Mouse (Mus musculus): ENCODE results near the gene Slfn4. TPM values are rescaled to one million over a fixed set of nuclear protein-coding genes. Genes with fewer than 3 reads are reported as not detected.
"Not testable (repeated sequence)": the region's sequence is repeated elsewhere in the genome, so short reads cannot be mapped to it uniquely, and the experiment has no call there.

Slfn4 gene
- polyA plus RNA-seq, 1 experiment from 2014 or later, result not detected

DNA sequence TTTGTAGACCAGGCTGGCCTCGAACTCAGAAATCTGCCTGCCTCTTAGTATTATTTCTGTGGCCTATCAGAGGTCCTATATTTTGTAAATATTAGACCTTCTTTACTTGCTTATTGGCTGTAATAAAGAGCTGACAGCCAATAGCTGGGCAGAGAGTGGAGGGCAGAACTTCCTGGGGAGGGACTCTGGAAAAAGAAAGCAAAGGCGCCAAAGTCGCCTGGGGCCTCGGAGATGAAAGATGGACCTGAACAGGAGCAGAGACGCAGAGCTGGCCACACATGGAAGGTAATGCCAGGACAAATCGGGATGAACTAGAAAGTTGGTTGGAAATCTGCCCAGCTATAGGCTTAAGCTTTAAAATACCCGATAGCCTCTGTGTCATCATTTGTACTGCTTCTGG is 48.4 kb downstream of the Slfn4 start:
- Histone ChIP-seq H3K27me3 (ENCODE audit: control insufficient read depth, insufficient read depth, low read length) (no peaks in the 10 kb centered on the region), H3K36me3 (ENCODE audit: control insufficient read depth, insufficient read depth, low read length) (no peaks in the 10 kb centered on the region), H3K9me3 (ENCODE audit: control insufficient read depth, low read length) (no peaks in the 10 kb centered on the region), H3K4me1 (ENCODE audit: control insufficient read depth, insufficient read depth, low read length) (no peaks in the 10 kb centered on the region), H3K4me3 (ENCODE audit: low read depth, low read length) (no peak overlapping the region), H3K4me2 (ENCODE audit: low read depth) (no peak overlapping the region), H3K27ac (ENCODE audit: low read depth, low read length) (no peak overlapping the region), H3K9ac (ENCODE audit: low read length) (no peak overlapping the region)
- DNase-seq (ENCODE audit: low spot score) (no peak), ATAC-seq (ENCODE audit: insufficient read depth, low FRiP score, low TSS enrichment) (no peak)
- WGBS, result 89% methylated on average over 7 of the region's 7 CpGs

DNA sequence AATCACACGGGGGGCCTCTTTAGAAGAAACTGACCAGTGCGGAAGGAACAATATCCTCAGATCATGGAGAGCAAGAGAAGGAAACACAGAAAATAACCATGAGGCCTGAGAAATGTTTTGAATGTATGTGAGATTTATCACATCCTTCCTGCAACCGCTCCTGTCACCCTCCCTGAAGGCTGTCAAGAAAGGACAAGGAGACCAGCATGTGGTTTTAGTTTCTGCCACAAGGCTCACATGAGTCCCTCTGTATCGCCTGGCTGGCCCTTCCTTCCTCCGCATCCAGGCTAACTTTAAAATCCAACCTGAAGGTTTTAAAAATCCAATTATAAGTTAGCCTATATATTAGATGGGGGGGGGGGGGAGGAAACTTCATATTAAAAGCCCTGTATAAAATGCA is 48.8 kb downstream of the Slfn4 start:
- not testable (repeated sequence) for H3K36me3 ChIP-seq (ENCODE audit: control insufficient read depth, insufficient read depth, low read length); H3K9me3 ChIP-seq (ENCODE audit: control insufficient read depth, low read length); H3K27me3 ChIP-seq (ENCODE audit: control insufficient read depth, insufficient read depth, low read length); H3K9ac ChIP-seq (ENCODE audit: low read length); ATAC-seq (ENCODE audit: insufficient read depth, low FRiP score, low TSS enrichment); H3K27ac ChIP-seq (ENCODE audit: low read depth, low read length); H3K4me2 ChIP-seq (ENCODE audit: low read depth); H3K4me3 ChIP-seq (ENCODE audit: low read depth, low read length); H3K4me1 ChIP-seq (ENCODE audit: control insufficient read depth, insufficient read depth, low read length); DNase-seq (ENCODE audit: low spot score)
- 84% methylated on average over 5 of the region's 5 CpGs for WGBS

DNA sequence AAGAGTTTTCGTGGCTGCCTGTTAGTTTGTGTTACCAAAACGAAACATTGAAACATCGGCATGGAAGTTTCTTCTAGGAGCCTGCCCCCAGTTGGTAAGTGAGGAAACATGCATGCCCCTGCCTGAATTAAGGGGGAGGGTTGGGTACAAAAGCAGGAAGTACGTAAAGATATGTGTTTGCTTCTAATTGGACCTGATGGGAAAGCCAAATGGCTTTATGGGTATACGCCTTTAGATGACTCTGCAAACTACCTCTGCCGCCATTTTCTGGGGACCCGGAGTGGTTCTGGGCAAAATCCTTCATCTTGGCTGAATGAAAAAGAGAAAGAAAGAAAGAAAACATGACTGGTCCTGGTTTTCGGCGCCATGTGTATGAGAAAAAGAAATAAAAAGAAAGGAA is 49.2 kb downstream of the Slfn4 start:
- Histone ChIP-seq H3K9ac (ENCODE audit: low read length) (no peak overlapping the region), H3K4me2 (ENCODE audit: low read depth) (no peak overlapping the region), H3K4me1 (ENCODE audit: control insufficient read depth, insufficient read depth, low read length) (no peaks in the 10 kb centered on the region), H3K4me3 (ENCODE audit: low read depth, low read length) (no peak overlapping the region), H3K27ac (ENCODE audit: low read depth, low read length) (no peak overlapping the region), H3K9me3 (ENCODE audit: control insufficient read depth, low read length) (no peaks in the 10 kb centered on the region), H3K36me3 (ENCODE audit: control insufficient read depth, insufficient read depth, low read length) (no peaks in the 10 kb centered on the region), H3K27me3 (ENCODE audit: control insufficient read depth, insufficient read depth, low read length) (no peaks in the 10 kb centered on the region)
- no peak for ATAC-seq (ENCODE audit: insufficient read depth, low FRiP score, low TSS enrichment)
- no peak for DNase-seq (ENCODE audit: low spot score)
- 91% methylated on average over 9 of the region's 9 CpGs for WGBS

DNA sequence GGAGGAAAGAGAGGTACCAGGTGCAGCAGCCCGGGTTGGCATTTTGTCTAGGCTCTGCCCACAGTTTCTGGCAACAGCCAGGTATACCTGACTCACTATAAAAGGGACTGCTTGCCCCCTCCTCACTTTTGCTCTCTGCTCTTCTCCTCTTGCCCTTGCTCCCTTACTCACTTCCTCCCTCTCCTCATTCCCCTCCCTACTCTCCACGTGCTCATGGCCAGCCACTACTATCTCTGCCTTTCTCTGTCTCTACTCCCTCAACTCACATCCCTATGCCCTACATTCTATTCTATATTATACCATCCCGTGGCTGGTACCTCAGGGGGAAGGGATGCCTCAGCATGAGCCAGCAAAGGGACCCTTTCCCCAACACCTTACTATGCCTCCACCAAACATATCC is 49.8 kb downstream of the Slfn4 start:
- Histone ChIP-seq H3K4me2 (ENCODE audit: low read depth) (no peak overlapping the region), H3K27me3 (ENCODE audit: control insufficient read depth, insufficient read depth, low read length) (no peaks in the 10 kb centered on the region), H3K9me3 (ENCODE audit: control insufficient read depth, low read length) (no peaks in the 10 kb centered on the region), H3K4me1 (ENCODE audit: control insufficient read depth, insufficient read depth, low read length) (no peaks in the 10 kb centered on the region), H3K27ac (ENCODE audit: low read depth, low read length) (no peak overlapping the region), H3K36me3 (ENCODE audit: control insufficient read depth, insufficient read depth, low read length) (no peaks in the 10 kb centered on the region), H3K9ac (ENCODE audit: low read length) (no peak overlapping the region), H3K4me3 (ENCODE audit: low read depth, low read length) (no peak overlapping the region)
- ATAC-seq (ENCODE audit: insufficient read depth, low FRiP score, low TSS enrichment) (no peak), DNase-seq (ENCODE audit: low spot score) (no peak)
- 76% methylated on average over 3 of the region's 3 CpGs for WGBS

DNA sequence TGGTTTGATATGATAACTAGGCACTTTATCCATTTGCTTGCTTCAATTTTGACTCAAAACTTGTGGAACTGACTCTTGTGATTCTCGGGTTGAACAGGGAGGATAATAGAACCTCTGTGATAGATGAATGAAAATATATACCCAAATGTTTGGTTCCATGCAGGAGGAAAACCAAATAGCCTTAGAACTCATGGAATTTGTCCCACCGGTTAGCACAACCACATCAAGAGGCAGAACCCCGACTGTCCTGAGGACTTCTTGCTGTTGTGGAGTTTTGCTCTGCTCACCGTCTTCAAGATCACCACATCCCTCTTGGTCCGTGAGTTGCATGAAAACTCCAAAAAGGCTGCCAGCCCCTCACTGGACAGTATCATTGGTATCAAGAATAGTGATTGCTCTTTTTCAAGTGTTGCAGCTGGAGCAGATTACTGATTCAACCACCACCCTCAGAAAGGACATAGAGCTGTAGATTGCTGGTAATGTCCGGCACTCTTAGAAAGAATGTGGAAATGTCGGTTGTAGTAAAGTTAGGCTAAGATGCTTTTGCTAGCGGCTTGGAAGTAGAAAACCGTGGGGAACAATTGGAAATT is 50.5 kb downstream of the Slfn4 start:
- no peak for DNase-seq (ENCODE audit: low spot score)
- H3K9me3 ChIP-seq (ENCODE audit: control insufficient read depth, low read length), result no peaks in the 10 kb centered on the region
- ATAC-seq (ENCODE audit: insufficient read depth, low FRiP score, low TSS enrichment), result no peak
- H3K4me3 ChIP-seq (ENCODE audit: low read depth, low read length), result no peak overlapping the region
- H3K9ac ChIP-seq (ENCODE audit: low read length), result no peak overlapping the region
- WGBS, result 92% methylated on average over 9 of the region's 9 CpGs
- H3K4me2 ChIP-seq (ENCODE audit: low read depth), result no peak overlapping the region
- no peaks in the 10 kb centered on the region for H3K27me3 ChIP-seq (ENCODE audit: control insufficient read depth, insufficient read depth, low read length)
- no peaks in the 10 kb centered on the region for H3K36me3 ChIP-seq (ENCODE audit: control insufficient read depth, insufficient read depth, low read length)
- H3K27ac ChIP-seq (ENCODE audit: low read depth, low read length), result no peak overlapping the region
- no peaks in the 10 kb centered on the region for H3K4me1 ChIP-seq (ENCODE audit: control insufficient read depth, insufficient read depth, low read length)

DNA sequence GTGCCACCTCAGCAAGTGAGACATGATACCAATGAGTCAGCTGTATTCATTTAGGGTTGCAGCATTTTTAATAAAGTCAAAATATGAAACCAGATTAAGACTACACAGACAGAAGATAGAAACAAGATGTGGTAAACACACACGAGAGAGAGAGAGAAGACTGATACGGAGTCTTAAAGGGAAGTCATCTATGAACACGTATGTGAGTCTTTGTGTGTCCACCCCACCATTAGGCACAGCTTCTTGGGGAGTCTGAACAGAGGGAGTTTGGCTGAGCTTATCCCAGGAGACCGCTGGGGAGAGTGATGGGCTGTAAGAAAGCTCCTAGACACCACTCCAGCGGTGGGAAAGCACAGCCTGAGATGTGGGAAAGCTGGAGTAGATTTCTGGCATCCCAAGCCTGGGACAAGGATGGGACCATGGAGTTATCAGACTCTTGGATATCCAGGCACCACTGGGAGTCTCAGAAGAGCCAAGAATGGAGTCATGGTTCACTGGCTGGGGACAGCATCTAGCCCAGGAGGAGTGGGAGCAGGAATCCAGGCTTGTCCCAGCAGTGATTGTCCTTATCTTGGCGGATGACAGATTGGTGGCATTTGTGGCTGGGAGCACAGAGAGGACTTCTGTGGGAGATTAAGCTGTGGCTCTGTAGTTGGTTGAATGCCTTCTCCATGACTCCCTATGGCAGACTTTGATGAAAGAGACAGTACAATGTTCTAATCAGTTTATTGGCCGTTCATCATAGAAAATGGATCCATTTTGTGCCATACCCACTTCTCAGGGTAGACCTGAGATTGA is 53.1 kb downstream of the Slfn4 start:
- Histone ChIP-seq H3K9me3 (ENCODE audit: control insufficient read depth, low read length) (no peaks in the 10 kb centered on the region), H3K27me3 (ENCODE audit: control insufficient read depth, insufficient read depth, low read length) (no peaks in the 10 kb centered on the region), H3K4me1 (ENCODE audit: control insufficient read depth, insufficient read depth, low read length) (no peaks in the 10 kb centered on the region), H3K4me2 (ENCODE audit: low read depth) (no peak overlapping the region), H3K4me3 (ENCODE audit: low read depth, low read length) (no peak overlapping the region), H3K36me3 (ENCODE audit: control insufficient read depth, insufficient read depth, low read length) (no peaks in the 10 kb centered on the region), H3K9ac (ENCODE audit: low read length) (no peak overlapping the region), H3K27ac (ENCODE audit: low read depth, low read length) (no peak overlapping the region)
- ATAC-seq (ENCODE audit: insufficient read depth, low FRiP score, low TSS enrichment), result no peak
- no peak for DNase-seq (ENCODE audit: low spot score)
- WGBS, result 87% methylated on average over 7 of the region's 7 CpGs

DNA sequence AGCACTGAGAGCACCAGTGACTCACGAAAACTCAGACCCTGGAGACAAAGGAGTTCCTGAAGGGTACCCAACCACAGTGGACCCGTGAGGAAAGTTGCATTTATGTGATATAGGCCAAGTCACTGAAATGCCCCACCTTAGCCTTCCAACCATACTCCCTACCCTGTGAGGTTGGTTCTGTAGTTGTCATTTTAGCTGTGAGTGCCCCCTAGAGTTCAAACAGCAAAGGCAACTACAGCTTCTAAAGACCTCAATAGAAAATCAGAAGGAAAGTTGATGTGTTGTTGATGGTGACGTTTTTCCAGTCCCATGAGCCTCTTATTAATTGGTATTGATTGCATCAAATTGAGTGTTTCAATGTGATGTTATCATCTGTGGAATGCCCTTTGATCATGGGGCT is 56.0 kb downstream of the Slfn4 start:
- 79% methylated on average over 3 of the region's 3 CpGs for WGBS
- Histone ChIP-seq H3K4me3 (ENCODE audit: low read depth, low read length) (no peak overlapping the region), H3K36me3 (ENCODE audit: control insufficient read depth, insufficient read depth, low read length) (no peaks in the 10 kb centered on the region), H3K4me2 (ENCODE audit: low read depth) (no peak overlapping the region), H3K9ac (ENCODE audit: low read length) (no peak overlapping the region), H3K27ac (ENCODE audit: low read depth, low read length) (no peak overlapping the region), H3K27me3 (ENCODE audit: control insufficient read depth, insufficient read depth, low read length) (no peaks in the 10 kb centered on the region), H3K9me3 (ENCODE audit: control insufficient read depth, low read length) (no peaks in the 10 kb centered on the region), H3K4me1 (ENCODE audit: control insufficient read depth, insufficient read depth, low read length) (no peaks in the 10 kb centered on the region)
- DNase-seq (ENCODE audit: low spot score), result no peak
- no peak for ATAC-seq (ENCODE audit: insufficient read depth, low FRiP score, low TSS enrichment)

DNA sequence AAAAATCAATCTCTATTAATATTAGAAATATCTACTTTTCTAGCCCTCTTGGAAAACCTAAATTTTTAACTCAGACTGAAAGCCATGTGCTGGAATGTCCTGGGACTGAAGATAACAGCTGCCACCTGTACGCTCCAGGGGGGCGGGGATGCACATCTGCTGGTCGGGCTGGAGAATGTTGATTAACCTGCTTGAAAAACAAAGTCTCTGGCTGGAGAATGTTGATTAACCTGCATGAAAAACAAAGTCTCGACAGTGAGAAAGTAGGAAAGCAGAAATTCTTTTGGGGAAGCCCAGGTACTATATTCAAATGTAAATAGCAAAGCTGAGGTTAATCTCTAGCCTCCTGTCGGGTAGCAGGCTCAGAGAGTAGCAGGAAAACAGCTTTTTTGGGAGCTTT is 58.6 kb downstream of the Slfn4 start:
- ATAC-seq (ENCODE audit: insufficient read depth, low FRiP score, low TSS enrichment); H3K36me3 ChIP-seq (ENCODE audit: control insufficient read depth, insufficient read depth, low read length): not testable (repeated sequence)

DNA sequence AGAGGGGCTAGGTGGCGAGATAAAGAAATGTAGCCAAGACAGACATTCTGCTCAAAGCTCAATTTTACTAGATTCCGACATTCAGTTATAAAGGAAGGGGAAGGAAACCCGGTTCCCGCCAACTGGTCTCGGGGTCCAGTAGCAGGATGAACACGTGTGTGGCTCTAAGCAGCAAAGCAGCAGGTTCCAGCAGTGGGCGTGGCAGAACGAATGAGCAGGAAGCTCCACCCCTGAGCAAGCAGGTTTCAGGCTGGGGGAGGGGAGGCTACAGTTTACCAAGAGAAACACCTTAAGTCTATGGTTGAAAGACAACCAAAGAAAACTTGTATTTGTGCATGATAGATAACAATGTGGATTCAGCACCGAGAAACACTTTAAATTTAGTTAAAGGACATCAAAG is 62.4 kb downstream of the Slfn4 start:
- not testable (repeated sequence) for H3K4me3 ChIP-seq (ENCODE audit: low read depth, low read length); H3K9me3 ChIP-seq (ENCODE audit: control insufficient read depth, low read length); H3K9ac ChIP-seq (ENCODE audit: low read length); H3K36me3 ChIP-seq (ENCODE audit: control insufficient read depth, insufficient read depth, low read length); DNase-seq (ENCODE audit: low spot score); H3K4me1 ChIP-seq (ENCODE audit: control insufficient read depth, insufficient read depth, low read length); H3K4me2 ChIP-seq (ENCODE audit: low read depth); H3K27ac ChIP-seq (ENCODE audit: low read depth, low read length); H3K27me3 ChIP-seq (ENCODE audit: control insufficient read depth, insufficient read depth, low read length); ATAC-seq (ENCODE audit: insufficient read depth, low FRiP score, low TSS enrichment)
- WGBS, result 88% methylated on average over 9 of the region's 9 CpGs

More for the DNA sequence above, 58.6 kb downstream of the Slfn4 start:
- not testable (repeated sequence) for H3K27me3 ChIP-seq (ENCODE audit: control insufficient read depth, insufficient read depth, low read length); H3K9ac ChIP-seq (ENCODE audit: low read length); H3K4me2 ChIP-seq (ENCODE audit: low read depth); H3K4me1 ChIP-seq (ENCODE audit: control insufficient read depth, insufficient read depth, low read length); H3K4me3 ChIP-seq (ENCODE audit: low read depth, low read length); DNase-seq (ENCODE audit: low spot score); H3K9me3 ChIP-seq (ENCODE audit: control insufficient read depth, low read length); H3K27ac ChIP-seq (ENCODE audit: low read depth, low read length)
- 58% methylated on average over 5 of the region's 5 CpGs for whole genome bisulfite sequencing
